Mouse (Mus musculus): ENCODE data around the gene Fgfr2. TPM values are rescaled to one million over a fixed set of nuclear protein-coding genes. Genes with fewer than 3 reads are reported as not detected.

Gene Fgfr2
- polyA plus RNA-seq, 1 experiment from 2014 or later, result 110 TPM

DNA sequence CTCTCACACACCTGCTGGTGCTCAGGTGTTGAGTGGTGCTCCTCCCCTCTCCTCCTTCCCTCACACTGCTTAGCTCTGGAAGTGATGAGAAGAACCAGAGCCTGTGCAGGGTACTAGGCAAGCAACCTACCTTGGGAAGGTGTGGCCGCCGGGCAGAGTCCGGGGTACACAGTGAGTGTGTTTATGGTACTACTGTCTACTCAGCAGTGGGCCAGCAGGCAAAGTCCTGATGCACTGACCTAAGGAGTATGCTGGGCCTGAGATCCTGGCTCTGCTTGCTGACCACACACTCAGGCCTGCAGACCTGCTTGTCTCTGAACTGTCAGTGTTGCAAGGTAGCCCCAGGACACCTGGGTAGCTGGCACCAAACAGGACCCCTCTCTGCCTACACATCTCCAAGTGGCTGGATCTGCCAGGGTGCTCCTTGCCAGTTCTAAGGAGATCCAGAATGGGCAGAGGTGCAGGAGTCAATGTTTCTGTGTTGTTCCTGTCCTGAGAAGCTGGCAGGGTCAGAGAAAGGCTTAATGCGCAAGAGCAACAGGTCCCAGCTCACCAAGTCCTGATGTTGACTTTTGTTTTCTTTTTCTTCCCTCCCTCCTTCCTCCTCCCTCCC, 2488.8 kb downstream of the Fgfr2 start:
- H3K4me1 ChIP-seq (ENCODE audit: insufficient read depth, low read depth, low read length), result peaks cover 4% of the 10 kb centered on the region; the same call in 1 of the 2 replicates
- H3K27ac ChIP-seq (ENCODE audit: low read length), result no peak overlapping the region
- no peak overlapping the region for H3K4me2 ChIP-seq (replicated peaks; ENCODE audit: low read depth, low read length)
- no peak for TF ChIP-seq CTCF (IDR thresholded peaks at IDR 0.05)
- TF ChIP-seq EP300 (IDR thresholded peaks at IDR 0.05), result no peak
- DNase-seq (ENCODE audit: low spot score), result no peak
- no peak overlapping the region for H3K4me3 ChIP-seq (ENCODE audit: low read depth, low read length)
- H3K9me3 ChIP-seq (ENCODE audit: low read length), result no peaks in the 10 kb centered on the region
- H3K36me3 ChIP-seq (ENCODE audit: insufficient read depth, low read length), result no peaks in the 10 kb centered on the region
- WGBS, result 76% methylated on average over 4 of the region's 4 CpGs
- no peak for ATAC-seq
- no peak overlapping the region for H3K9ac ChIP-seq (replicated peaks; ENCODE audit: low read depth)
- H3K27me3 ChIP-seq (replicated peaks; ENCODE audit: insufficient read depth, low read length), result no peaks in the 10 kb centered on the region

- 89% methylated on average over 5 of the region's 5 CpGs for WGBS
- H3K36me3 ChIP-seq (ENCODE audit: insufficient read depth, low read length), result no peaks in the 10 kb centered on the region
- H3K4me3 ChIP-seq (ENCODE audit: low read depth, low read length), result no peak overlapping the region
- no peak for ATAC-seq
- H3K4me1 ChIP-seq (ENCODE audit: insufficient read depth, low read depth, low read length), result peaks cover 4% of the 10 kb centered on the region; the same call in 1 of the 2 replicates
- no peaks in the 10 kb centered on the region for H3K27me3 ChIP-seq (replicated peaks; ENCODE audit: insufficient read depth, low read length)
- no peak for DNase-seq (ENCODE audit: low spot score)
- no peak overlapping the region for H3K9ac ChIP-seq (replicated peaks; ENCODE audit: low read depth)
- no peak overlapping the region for H3K27ac ChIP-seq (ENCODE audit: low read length)
- H3K9me3 ChIP-seq (ENCODE audit: low read length), result no peaks in the 10 kb centered on the region
- H3K4me2 ChIP-seq (replicated peaks; ENCODE audit: low read depth, low read length), result no peak overlapping the region
- TF ChIP-seq CTCF (IDR thresholded peaks at IDR 0.05), result no peak
- no peak for TF ChIP-seq EP300 (IDR thresholded peaks at IDR 0.05)
Measured at GRCm38 (mm10) chr7:130632379-130632732, 2490.8 kb downstream of the Fgfr2 start.

- no peaks in the 10 kb centered on the region for H3K9me3 ChIP-seq (ENCODE audit: low read length)
- no peak overlapping the region for H3K9ac ChIP-seq (replicated peaks; ENCODE audit: low read depth)
- no peaks in the 10 kb centered on the region for H3K36me3 ChIP-seq (ENCODE audit: insufficient read depth, low read length)
- DNase-seq (ENCODE audit: low spot score) (peak; percentile 50), ATAC-seq (no peak; the same call in 1 of the 2 replicates)
- no peak overlapping the region for H3K4me3 ChIP-seq (ENCODE audit: low read depth, low read length)
- TF ChIP-seq EP300 (IDR thresholded peaks at IDR 0.05) (no peak), CTCF (IDR thresholded peaks at IDR 0.05) (peak; percentile 7; the same call in 1 of the 2 replicates)
- no peaks in the 10 kb centered on the region for H3K27me3 ChIP-seq (replicated peaks; ENCODE audit: insufficient read depth, low read length)
- no peak overlapping the region for H3K4me2 ChIP-seq (replicated peaks; ENCODE audit: low read depth, low read length)
- H3K4me1 ChIP-seq (ENCODE audit: insufficient read depth, low read depth, low read length), result no peaks in the 10 kb centered on the region; the same call in 1 of the 2 replicates
- WGBS, result 52% methylated on average over 22 of the region's 22 CpGs
- H3K27ac ChIP-seq (ENCODE audit: low read length), result no peak overlapping the region
Measured at GRCm38 (mm10) chr7:130631553-130632378, 2491.4 kb downstream of the Fgfr2 start.

DNA sequence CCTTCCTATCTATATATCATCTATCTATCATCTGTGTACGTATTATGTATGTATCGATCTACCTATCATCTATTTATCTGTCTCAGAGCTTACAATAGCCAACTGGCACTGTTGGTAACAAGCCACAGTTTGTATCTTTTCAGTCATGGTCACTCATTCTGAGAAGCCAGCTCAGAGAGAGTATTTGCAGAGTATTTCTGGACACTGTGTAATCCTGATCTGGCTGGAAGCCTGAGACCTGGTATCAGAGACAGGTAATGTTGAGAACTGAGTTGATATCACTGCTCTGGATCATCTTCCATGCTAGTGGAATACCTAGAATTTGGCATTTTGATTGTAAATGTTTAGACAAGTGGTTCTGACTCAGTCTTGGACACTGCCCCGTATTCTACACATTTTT, 2492.2 kb downstream of the Fgfr2 start:
- H3K27me3 ChIP-seq (replicated peaks; ENCODE audit: insufficient read depth, low read length), result no peaks in the 10 kb centered on the region
- no peaks in the 10 kb centered on the region for H3K36me3 ChIP-seq (ENCODE audit: insufficient read depth, low read length)
- H3K4me1 ChIP-seq (ENCODE audit: insufficient read depth, low read depth, low read length), result no peaks in the 10 kb centered on the region
- ATAC-seq (no peak), DNase-seq (ENCODE audit: low spot score) (no peak)
- H3K4me3 ChIP-seq (ENCODE audit: low read depth, low read length), result no peak overlapping the region
- TF ChIP-seq EP300 (IDR thresholded peaks at IDR 0.05), result no peak
- no peak for TF ChIP-seq CTCF (IDR thresholded peaks at IDR 0.05)
- WGBS, result 89% methylated on average over 3 of the region's 3 CpGs
- no peak overlapping the region for H3K27ac ChIP-seq (ENCODE audit: low read length)
- no peak overlapping the region for H3K4me2 ChIP-seq (replicated peaks; ENCODE audit: low read depth, low read length)
- H3K9ac ChIP-seq (replicated peaks; ENCODE audit: low read depth), result no peak overlapping the region
- no peaks in the 10 kb centered on the region for H3K9me3 ChIP-seq (ENCODE audit: low read length)

DNA sequence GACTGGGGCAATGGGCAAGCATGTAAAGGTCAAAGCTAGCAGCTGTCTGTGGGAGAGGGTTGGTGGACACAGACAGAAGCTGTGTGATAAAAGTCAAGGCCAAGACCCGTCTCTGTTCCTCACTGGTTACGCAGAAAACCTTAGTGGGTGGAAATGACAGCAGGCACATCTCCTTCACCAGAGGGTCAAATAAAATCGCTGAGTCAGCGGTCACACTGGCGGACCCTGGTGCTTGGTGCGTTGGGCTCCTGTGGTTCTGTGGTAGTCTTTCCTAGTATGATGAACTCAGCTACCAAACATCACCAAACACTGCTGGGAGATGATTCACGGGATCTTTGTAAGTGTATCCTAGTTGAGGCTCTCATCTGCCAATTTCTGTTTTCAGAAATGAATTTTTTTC, 2493.2 kb downstream of the Fgfr2 start:
- Histone ChIP-seq H3K9ac (replicated peaks; ENCODE audit: low read depth) (no peak overlapping the region), H3K36me3 (ENCODE audit: insufficient read depth, low read length) (no peaks in the 10 kb centered on the region), H3K27me3 (replicated peaks; ENCODE audit: insufficient read depth, low read length) (no peaks in the 10 kb centered on the region), H3K4me1 (ENCODE audit: insufficient read depth, low read depth, low read length) (no peaks in the 10 kb centered on the region), H3K4me3 (ENCODE audit: low read depth, low read length) (no peak overlapping the region), H3K27ac (ENCODE audit: low read length) (no peak overlapping the region), H3K4me2 (replicated peaks; ENCODE audit: low read depth, low read length) (no peak overlapping the region), H3K9me3 (ENCODE audit: low read length) (no peaks in the 10 kb centered on the region)
- WGBS, result 86% methylated on average over 7 of the region's 7 CpGs
- no peak for ATAC-seq
- TF ChIP-seq EP300 (IDR thresholded peaks at IDR 0.05) (no peak), CTCF (IDR thresholded peaks at IDR 0.05) (no peak)
- DNase-seq (ENCODE audit: low spot score), result no peak

DNA sequence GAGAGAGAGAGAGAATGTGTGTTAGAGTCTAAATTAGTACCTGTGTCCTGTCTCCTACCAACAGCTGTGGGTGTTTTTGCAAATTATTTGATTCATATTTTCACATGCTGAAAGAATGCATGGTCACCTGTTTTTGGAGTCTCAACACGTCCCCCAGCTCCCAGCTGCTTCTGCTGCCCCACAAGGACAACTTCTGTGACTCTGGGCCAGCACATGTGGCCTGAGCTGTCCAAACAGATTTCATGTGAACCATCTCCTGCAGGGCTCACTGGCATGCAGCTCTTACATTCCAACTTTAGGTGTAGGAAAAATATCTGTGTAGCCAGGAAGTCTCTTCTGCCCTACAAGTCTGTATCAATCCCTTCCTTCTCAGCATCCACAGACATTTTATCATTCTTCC, 2494.5 kb downstream of the Fgfr2 start:
- Histone ChIP-seq H3K9ac (replicated peaks; ENCODE audit: low read depth) (no peak overlapping the region), H3K27ac (ENCODE audit: low read length) (no peak overlapping the region), H3K4me3 (ENCODE audit: low read depth, low read length) (no peak overlapping the region), H3K4me1 (ENCODE audit: insufficient read depth, low read depth, low read length) (no peaks in the 10 kb centered on the region), H3K27me3 (replicated peaks; ENCODE audit: insufficient read depth, low read length) (no peaks in the 10 kb centered on the region), H3K4me2 (replicated peaks; ENCODE audit: low read depth, low read length) (no peak overlapping the region), H3K36me3 (ENCODE audit: insufficient read depth, low read length) (no peaks in the 10 kb centered on the region), H3K9me3 (ENCODE audit: low read length) (no peaks in the 10 kb centered on the region)
- DNase-seq (ENCODE audit: low spot score), result no peak
- ATAC-seq, result no peak
- TF ChIP-seq CTCF (IDR thresholded peaks at IDR 0.05), result no peak
- 33% methylated on average over 1 of the region's 1 CpGs for WGBS
